Mouse (Mus musculus): Measurements from ENCODE around the gene Otop2. TPM values are rescaled to one million over a fixed set of nuclear protein-coding genes. Genes with fewer than 3 reads are reported as not detected.

The Otop2 gene
- polyA plus RNA-seq, 1 experiment from 2014 or later: not detected

GRCm38 (mm10) chr11:115336115-115336514 lies 29.2 kb downstream of the Otop2 start:
- 24% methylated on average over 6 of the region's 6 CpGs for WGBS

GRCm38 (mm10) chr11:115337350-115337749 lies 30.4 kb downstream of the Otop2 start:
- Histone ChIP-seq H3K9me3 (no peaks in the 10 kb centered on the region), H3K27me3 (peaks cover 60% of the 10 kb centered on the region), H3K4me2 (replicated peaks) (no peak overlapping the region), H3K36me3 (no peaks in the 10 kb centered on the region), H3K4me3 (replicated peaks) (no peak overlapping the region), H3K4me1 (replicated peaks) (peaks cover 11% of the 10 kb centered on the region), H3K27ac (no peak overlapping the region), H3K9ac (replicated peaks) (no peak overlapping the region)
- no peak for ATAC-seq
- 62% methylated on average over 3 of the region's 3 CpGs for WGBS

More at GRCm38 (mm10) chr11:115336115-115336514, 29.2 kb downstream of the Otop2 start:
- Histone ChIP-seq H3K4me1 (replicated peaks) (peaks cover 11% of the 10 kb centered on the region), H3K4me3 (replicated peaks) (no peak overlapping the region), H3K9ac (replicated peaks) (no peak overlapping the region), H3K4me2 (replicated peaks) (no peak overlapping the region), H3K36me3 (no peaks in the 10 kb centered on the region), H3K27ac (no peak overlapping the region), H3K9me3 (no peaks in the 10 kb centered on the region), H3K27me3 (peaks cover 68% of the 10 kb centered on the region)
- no peak for ATAC-seq

- peaks cover 56% of the 10 kb centered on the region for H3K27me3 ChIP-seq
- ATAC-seq: no peak
- 92% methylated on average over 1 of the region's 1 CpGs for WGBS
- H3K4me1 ChIP-seq (replicated peaks): peaks cover 11% of the 10 kb centered on the region
- H3K36me3 ChIP-seq: no peaks in the 10 kb centered on the region
- H3K9me3 ChIP-seq: no peaks in the 10 kb centered on the region
- no peak overlapping the region for H3K27ac ChIP-seq
- H3K9ac ChIP-seq (replicated peaks): no peak overlapping the region
- no peak overlapping the region for H3K4me3 ChIP-seq (replicated peaks)
- no peak overlapping the region for H3K4me2 ChIP-seq (replicated peaks)
These were observed 30.9 kb downstream of the Otop2 start for GRCm38 (mm10) chr11:115337826-115338225.

GRCm38 (mm10) chr11:115341246-115341645 lies 34.3 kb downstream of the Otop2 start:
- no peak overlapping the region for H3K4me3 ChIP-seq (replicated peaks)
- no peaks in the 10 kb centered on the region for H3K36me3 ChIP-seq
- peaks cover 45% of the 10 kb centered on the region for H3K27me3 ChIP-seq
- 0 out of 2 replicates have a peak, but pooled peaks cover 3% of the 10 kb centered on the region for H3K4me1 ChIP-seq (replicated peaks)
- no peak overlapping the region for H3K9ac ChIP-seq (replicated peaks)
- H3K4me2 ChIP-seq (replicated peaks): no peak overlapping the region
- 71% methylated on average over 2 of the region's 2 CpGs for WGBS
- H3K27ac ChIP-seq: no peak overlapping the region
- no peaks in the 10 kb centered on the region for H3K9me3 ChIP-seq
- ATAC-seq: no peak

GRCm38 (mm10) chr11:115341866-115342265 lies 34.9 kb downstream of the Otop2 start:
- H3K27ac ChIP-seq: no peak overlapping the region
- H3K9me3 ChIP-seq: no peaks in the 10 kb centered on the region
- H3K4me1 ChIP-seq (replicated peaks): 0 out of 2 replicates have a peak, but pooled peaks cover 3% of the 10 kb centered on the region
- peaks cover 41% of the 10 kb centered on the region for H3K27me3 ChIP-seq
- H3K4me3 ChIP-seq (replicated peaks): no peak overlapping the region
- WGBS: 82% methylated on average over 6 of the region's 6 CpGs
- no peak for ATAC-seq
- H3K4me2 ChIP-seq (replicated peaks): no peak overlapping the region
- H3K9ac ChIP-seq (replicated peaks): no peak overlapping the region
- no peaks in the 10 kb centered on the region for H3K36me3 ChIP-seq

GRCm38 (mm10) chr11:115344967-115345366 lies 38.0 kb downstream of the Otop2 start:
- Histone ChIP-seq H3K9ac (replicated peaks) (no peak overlapping the region), H3K4me1 (replicated peaks) (0 out of 2 replicates have a peak, but pooled peaks cover 3% of the 10 kb centered on the region), H3K4me3 (replicated peaks) (no peak overlapping the region), H3K36me3 (peaks cover 23% of the 10 kb centered on the region), H3K27me3 (peaks cover 25% of the 10 kb centered on the region), H3K27ac (no peak overlapping the region), H3K9me3 (no peaks in the 10 kb centered on the region), H3K4me2 (replicated peaks) (no peak overlapping the region)
- ATAC-seq: no peak
- WGBS: 18% methylated on average over 12 of the region's 12 CpGs

- WGBS: 54% methylated on average over 7 of the region's 7 CpGs
- peaks cover 29% of the 10 kb centered on the region for H3K36me3 ChIP-seq
- no peak overlapping the region for H3K4me2 ChIP-seq (replicated peaks)
- H3K27me3 ChIP-seq: peaks cover 23% of the 10 kb centered on the region
- H3K9me3 ChIP-seq: no peaks in the 10 kb centered on the region
- H3K4me1 ChIP-seq (replicated peaks): 0 out of 2 replicates have a peak, but pooled peaks cover 3% of the 10 kb centered on the region
- no peak overlapping the region for H3K9ac ChIP-seq (replicated peaks)
- ATAC-seq: no peak
- no peak overlapping the region for H3K27ac ChIP-seq
- H3K4me3 ChIP-seq (replicated peaks): no peak overlapping the region
These were observed 38.6 kb downstream of the Otop2 start for GRCm38 (mm10) chr11:115345515-115345914.

- 66% methylated on average over 17 of the region's 17 CpGs for WGBS
- Histone ChIP-seq H3K4me3 (replicated peaks) (no peak overlapping the region), H3K4me1 (replicated peaks) (0 out of 2 replicates have a peak, but pooled peaks cover 3% of the 10 kb centered on the region), H3K4me2 (replicated peaks) (no peak overlapping the region), H3K9me3 (no peaks in the 10 kb centered on the region), H3K27ac (no peak overlapping the region), H3K9ac (replicated peaks) (0 out of 2 replicates have a peak overlapping the region, but pooled peaks have one; percentile 16), H3K27me3 (peaks cover 16% of the 10 kb centered on the region; the same call in 1 of the 2 replicates), H3K36me3 (peaks cover 60% of the 10 kb centered on the region)
- no peak for ATAC-seq
These were observed 41.8 kb downstream of the Otop2 start for GRCm38 (mm10) chr11:115348681-115349248.

GRCm38 (mm10) chr11:115349976-115350375 lies 43.0 kb downstream of the Otop2 start:
- Histone ChIP-seq H3K27ac (no peak overlapping the region), H3K4me3 (replicated peaks) (no peak overlapping the region), H3K9ac (replicated peaks) (no peak overlapping the region), H3K36me3 (peaks cover 61% of the 10 kb centered on the region), H3K4me1 (replicated peaks) (no peaks in the 10 kb centered on the region), H3K27me3 (peaks cover 10% of the 10 kb centered on the region; the same call in 1 of the 2 replicates), H3K9me3 (no peaks in the 10 kb centered on the region), H3K4me2 (replicated peaks) (no peak overlapping the region)
- WGBS: 69% methylated on average over 4 of the region's 4 CpGs
- ATAC-seq: no peak

- Histone ChIP-seq H3K4me3 (replicated peaks) (no peak overlapping the region), H3K4me1 (replicated peaks) (no peaks in the 10 kb centered on the region), H3K4me2 (replicated peaks) (no peak overlapping the region), H3K27ac (no peak overlapping the region), H3K9me3 (no peaks in the 10 kb centered on the region), H3K27me3 (peaks cover 4% of the 10 kb centered on the region; the same call in 1 of the 2 replicates), H3K36me3 (peaks cover 77% of the 10 kb centered on the region), H3K9ac (replicated peaks) (no peak overlapping the region)
- no peak for ATAC-seq
- 95% methylated on average over 5 of the region's 5 CpGs for WGBS
These were observed 46.4 kb downstream of the Otop2 start for GRCm38 (mm10) chr11:115353375-115353774.

- peak; percentile 21 for ATAC-seq
- H3K4me3 ChIP-seq (replicated peaks): no peak overlapping the region
- 8% methylated on average over 8 of the region's 8 CpGs for WGBS
These were observed 47.2 kb downstream of the Otop2 start for GRCm38 (mm10) chr11:115354183-115354582.

GRCm38 (mm10) chr11:115358468-115358867 lies 51.5 kb downstream of the Otop2 start:
- no peak overlapping the region for H3K4me3 ChIP-seq (replicated peaks)
- peaks cover 14% of the 10 kb centered on the region for H3K4me1 ChIP-seq (replicated peaks)
- peak; percentile 65 for ATAC-seq
- no peak overlapping the region for H3K4me2 ChIP-seq (replicated peaks)
- H3K27me3 ChIP-seq: peaks cover 4% of the 10 kb centered on the region; the same call in 1 of the 2 replicates
- 21% methylated on average over 5 of the region's 5 CpGs for WGBS
- H3K9ac ChIP-seq (replicated peaks): peak overlapping the region; percentile 49
- peaks cover 30% of the 10 kb centered on the region for H3K36me3 ChIP-seq
- no peaks in the 10 kb centered on the region for H3K9me3 ChIP-seq
- peak overlapping the region; percentile 40 for H3K27ac ChIP-seq

More at GRCm38 (mm10) chr11:115354183-115354582, 47.2 kb downstream of the Otop2 start:
- Histone ChIP-seq H3K4me1 (replicated peaks) (peaks cover 7% of the 10 kb centered on the region), H3K9me3 (no peaks in the 10 kb centered on the region), H3K9ac (replicated peaks) (no peak overlapping the region), H3K4me2 (replicated peaks) (no peak overlapping the region), H3K27me3 (peaks cover 4% of the 10 kb centered on the region; the same call in 1 of the 2 replicates), H3K36me3 (peaks cover 69% of the 10 kb centered on the region), H3K27ac (no peak overlapping the region)

All from midbrain, embryonic 13.5 days (tissue).